Mouse (Mus musculus) kidney, adult 2 months (tissue): ENCODE measurements around the gene Slc8a1. TPM values are rescaled to one million over a fixed set of nuclear protein-coding genes. Genes with fewer than 3 reads are reported as not detected.

Experiments
- DNase-seq: peaks from one replicate; pipeline ENCODE4 v3.0.0; 2021
- H3K27ac ChIP-seq: fragments of 200-500 bp; 2 replicates; pipeline ENCODE4 v1.5.1; 2012; ENCODE audit warnings: low read depth, low read length, control low read depth, inconsistent platforms; ENCODE audit not compliant: insufficient read depth
- H3K27me3 ChIP-seq: fragments of 200-500 bp; replicated peaks from 2 replicates; pipeline ENCODE4 v1.6.1; 2012; ENCODE audit warnings: mild to moderate bottlenecking, moderate library complexity, low read length, inconsistent platforms; ENCODE audit not compliant: control insufficient read depth, insufficient read depth
- H3K36me3 ChIP-seq: fragments of 200-500 bp; 2 replicates; pipeline ENCODE4 v1.6.1; 2012; ENCODE audit warnings: mild to moderate bottlenecking, moderate library complexity, low read length, inconsistent platforms; ENCODE audit not compliant: control insufficient read depth, insufficient read depth
- H3K4me1 ChIP-seq: fragments of 200-500 bp; 2 replicates; pipeline ENCODE4 v1.6.1; 2011; ENCODE audit warnings: low read length; ENCODE audit not compliant: control insufficient read depth, insufficient read depth
- H3K4me3 ChIP-seq: fragments of 200-500 bp; 2 replicates; pipeline ENCODE4 v1.5.1; 2011; ENCODE audit warnings: mild to moderate bottlenecking, low read depth, low read length, control low read depth; ENCODE audit not compliant: insufficient read depth
- CTCF ChIP-seq: fragments of 200-500 bp; conservative IDR thresholded peaks from 2 replicates; pipeline ENCODE4 v1.5.1; 2011; ENCODE audit warnings: low read depth, mild to moderate bottlenecking, control low read depth, low read length, moderate library complexity, mixed read lengths; ENCODE audit not compliant: insufficient read depth, insufficient read length
- POLR2A ChIP-seq: fragments of 200-500 bp; IDR thresholded peaks from one replicate; pipeline ENCODE4 v1.6.1; 2011; ENCODE audit warnings: low read depth, low read length, control low read depth
- WGBS: fragments of 180-500 bp; shearing (Covaris S2); methylation state at CpG from one replicate; pipeline ENCODE4 v1.1.7; 2018; 5-methylcytosine and 5-hydroxymethylcytosine counted together
- polyA plus RNA-seq: library from polyadenylated mRNA; depleted of rRNA; stranded (reverse); fragments of >200 nt; gene quantifications from 2 replicates; pipeline ENCODE4 v1.2.3, GENCODE M21; 2012

Slc8a1 gene
- polyA plus RNA-seq, 1 experiment, result 15.1 TPM

DNA sequence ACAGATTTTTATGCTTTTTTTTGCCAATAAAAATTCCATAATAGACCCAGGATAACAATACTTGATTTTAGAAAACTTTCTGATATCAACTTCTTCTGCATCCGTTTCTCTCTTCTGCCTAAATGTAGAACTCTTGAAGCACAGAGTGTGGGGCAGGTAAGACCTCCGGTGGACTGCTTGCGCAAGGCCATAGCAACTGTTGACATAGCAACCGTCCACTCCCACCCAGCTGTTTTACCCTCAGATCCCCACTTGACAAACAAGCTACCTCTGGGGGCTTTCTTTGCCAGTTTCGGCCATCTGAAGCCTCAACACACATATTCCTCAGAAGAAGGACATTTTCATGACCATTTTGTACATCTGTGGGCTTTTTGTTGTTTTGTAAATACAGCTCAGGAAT lies 337.8 kb downstream of the Slc8a1 start:
- Histone ChIP-seq H3K4me1 (no peaks in the 10 kb centered on the region), H3K36me3 (no peaks in the 10 kb centered on the region), H3K27ac (no peak overlapping the region), H3K4me3 (no peak overlapping the region), H3K27me3 (no peaks in the 10 kb centered on the region)
- DNase-seq, result no peak
- WGBS, result 80% methylated on average over 5 of the region's 5 CpGs
- TF ChIP-seq POLR2A, result no peak
- no peak for TF ChIP-seq CTCF

DNA sequence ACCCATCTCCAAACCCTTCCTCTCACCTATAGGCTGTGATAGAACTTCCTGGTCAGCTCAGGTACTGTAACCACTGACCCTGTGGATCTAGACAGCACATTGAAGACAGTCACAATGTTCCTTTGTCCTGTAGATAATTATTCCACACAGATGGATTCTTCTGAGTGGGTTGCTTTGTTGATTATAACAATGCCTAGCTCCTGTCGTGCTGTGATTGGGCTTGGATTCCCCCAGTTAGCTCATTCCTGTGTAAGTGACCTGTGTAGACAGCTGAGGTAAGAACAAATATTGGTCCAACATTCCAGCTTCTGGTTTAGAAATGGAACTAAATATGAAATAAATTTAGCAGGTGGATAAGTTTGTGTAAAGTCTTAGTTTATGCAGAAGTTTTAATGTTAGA lies 340.7 kb downstream of the Slc8a1 start:
- H3K27ac ChIP-seq, result no peak overlapping the region

DNA sequence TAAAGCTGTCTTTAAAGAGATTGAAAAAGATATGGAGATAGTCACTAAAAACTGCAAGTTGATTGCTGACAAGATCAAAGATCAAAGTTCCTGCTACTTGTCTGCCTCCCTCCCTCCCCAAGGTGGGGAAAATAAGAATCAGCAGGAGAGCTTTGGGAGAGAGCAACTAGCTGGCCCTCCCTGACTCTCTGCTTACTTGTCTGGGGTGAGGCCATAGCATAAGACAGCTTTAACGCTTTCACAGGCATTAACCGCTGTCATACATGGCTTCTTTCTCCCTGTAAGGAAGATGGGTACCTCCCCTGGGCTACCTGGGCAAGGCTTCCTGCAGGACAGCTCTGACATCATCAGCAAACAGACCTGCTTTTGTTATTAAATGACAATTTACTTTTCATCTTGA lies 344.1 kb downstream of the Slc8a1 start:
- Histone ChIP-seq H3K4me1 (peaks cover 3% of the 10 kb centered on the region), H3K27me3 (no peaks in the 10 kb centered on the region), H3K27ac (no peak overlapping the region), H3K36me3 (no peaks in the 10 kb centered on the region), H3K4me3 (no peak overlapping the region)
- TF ChIP-seq CTCF, result no peak
- TF ChIP-seq POLR2A, result no peak
- DNase-seq, result peak; percentile 25
- 59% methylated on average over 2 of the region's 2 CpGs for WGBS

More for the DNA sequence above, 340.7 kb downstream of the Slc8a1 start:
- Histone ChIP-seq H3K4me3 (no peak overlapping the region), H3K4me1 (peaks cover 3% of the 10 kb centered on the region), H3K36me3 (no peaks in the 10 kb centered on the region), H3K27me3 (no peaks in the 10 kb centered on the region)
- TF ChIP-seq POLR2A, result no peak
- no peak for DNase-seq
- 96% methylated on average over 1 of the region's 1 CpGs for WGBS

DNA sequence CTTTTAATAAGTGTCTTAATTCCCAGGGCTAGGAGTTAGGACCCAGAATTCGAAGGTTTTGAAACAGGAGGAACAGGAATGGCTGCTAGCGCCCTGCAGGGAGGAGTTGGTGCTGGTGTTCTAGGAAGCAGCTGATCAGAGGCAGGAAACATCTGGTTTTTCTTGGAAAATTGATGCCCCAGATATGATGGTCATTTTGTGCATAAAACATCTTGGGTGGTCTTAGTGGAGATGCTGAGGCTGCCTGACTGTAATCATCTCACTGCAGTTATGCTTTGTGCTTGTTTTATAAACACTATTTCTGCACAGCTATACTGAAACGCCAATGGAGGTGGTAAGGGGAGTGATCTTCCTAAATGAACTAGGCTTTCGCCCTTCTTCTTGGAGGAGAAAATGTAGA lies 345.1 kb downstream of the Slc8a1 start:
- Histone ChIP-seq H3K4me3 (no peak overlapping the region), H3K4me1 (peaks cover 3% of the 10 kb centered on the region), H3K27me3 (no peaks in the 10 kb centered on the region), H3K27ac (no peak overlapping the region), H3K36me3 (no peaks in the 10 kb centered on the region)
- 75% methylated on average over 4 of the region's 4 CpGs for WGBS
- TF ChIP-seq POLR2A, result no peak
- TF ChIP-seq CTCF, result no peak
- no peak for DNase-seq

DNA sequence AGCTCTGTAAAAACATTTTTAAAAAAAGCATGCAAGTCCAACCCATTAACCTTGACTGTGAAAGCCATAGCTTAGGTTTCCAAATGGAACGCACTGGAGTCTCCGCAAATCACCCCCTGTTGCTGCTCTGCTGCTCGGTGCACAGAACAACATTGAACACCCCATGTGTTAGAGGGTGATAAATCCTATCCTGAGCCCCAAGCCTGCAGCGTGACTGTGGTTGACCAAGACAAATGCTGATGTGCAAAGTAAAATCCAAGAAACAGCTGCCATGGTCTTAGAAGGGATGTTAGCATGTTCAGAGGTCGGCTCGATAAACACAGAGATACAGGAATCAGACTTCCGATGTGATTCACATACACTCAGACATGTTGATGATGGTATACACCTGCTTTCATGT lies 346.7 kb downstream of the Slc8a1 start:
- 68% methylated on average over 7 of the region's 7 CpGs for WGBS
- H3K4me1 ChIP-seq, result peaks cover 3% of the 10 kb centered on the region
- no peak overlapping the region for H3K27ac ChIP-seq
- H3K4me3 ChIP-seq, result no peak overlapping the region
- H3K36me3 ChIP-seq, result no peaks in the 10 kb centered on the region
- H3K27me3 ChIP-seq, result no peaks in the 10 kb centered on the region
- DNase-seq, result no peak
- TF ChIP-seq POLR2A (no peak), CTCF (no peak)

DNA sequence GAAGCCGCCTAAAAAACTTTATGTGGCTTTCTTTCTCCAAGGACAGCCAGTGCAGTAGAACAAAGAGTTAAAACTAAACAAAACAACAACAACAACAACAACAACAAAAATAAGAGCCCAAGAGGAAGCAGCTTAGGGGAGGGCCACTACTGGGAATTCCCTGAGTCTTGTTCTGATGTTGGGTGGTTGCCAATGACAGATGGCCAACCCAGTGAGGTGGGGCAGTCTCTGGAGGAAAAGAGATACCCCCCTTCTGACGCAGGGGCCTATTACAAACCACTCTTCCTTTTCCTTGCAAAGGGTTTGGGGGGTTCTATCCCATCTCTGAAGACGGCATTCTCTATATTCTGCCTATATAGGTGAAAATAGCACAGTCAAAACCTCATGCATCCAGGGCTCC lies 347.4 kb downstream of the Slc8a1 start:
- no peak for TF ChIP-seq POLR2A
- 76% methylated on average over 3 of the region's 3 CpGs for WGBS
- Histone ChIP-seq H3K4me3 (no peak overlapping the region), H3K27ac (no peak overlapping the region), H3K36me3 (no peaks in the 10 kb centered on the region), H3K4me1 (peaks cover 3% of the 10 kb centered on the region), H3K27me3 (no peaks in the 10 kb centered on the region)
- DNase-seq, result no peak

DNA sequence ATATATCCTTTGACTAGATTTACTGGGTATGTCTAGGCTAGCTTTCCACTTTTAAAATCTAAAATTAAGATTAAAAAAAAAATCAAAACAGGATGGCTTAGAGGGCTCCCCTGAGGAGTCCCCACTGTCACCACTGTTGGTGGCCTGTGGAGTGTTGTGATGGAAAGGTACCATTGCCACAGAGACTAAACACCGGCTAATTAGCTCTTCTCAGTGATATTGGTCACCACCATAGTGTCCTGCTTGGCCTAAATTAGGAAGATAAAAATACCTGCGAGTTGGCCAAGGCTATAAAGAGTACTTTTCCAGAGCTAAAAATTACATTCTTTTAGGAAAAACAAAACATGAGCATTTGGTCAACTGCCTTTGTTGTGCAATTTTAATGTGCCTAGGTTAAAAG lies 352.1 kb downstream of the Slc8a1 start:
- peaks cover 4% of the 10 kb centered on the region for H3K4me1 ChIP-seq
- no peak overlapping the region for H3K4me3 ChIP-seq
- DNase-seq, result no peak
- H3K27ac ChIP-seq, result no peak overlapping the region
- no peaks in the 10 kb centered on the region for H3K27me3 ChIP-seq
- no peaks in the 10 kb centered on the region for H3K36me3 ChIP-seq
- 82% methylated on average over 2 of the region's 2 CpGs for WGBS
- TF ChIP-seq POLR2A (no peak), CTCF (no peak)

DNA sequence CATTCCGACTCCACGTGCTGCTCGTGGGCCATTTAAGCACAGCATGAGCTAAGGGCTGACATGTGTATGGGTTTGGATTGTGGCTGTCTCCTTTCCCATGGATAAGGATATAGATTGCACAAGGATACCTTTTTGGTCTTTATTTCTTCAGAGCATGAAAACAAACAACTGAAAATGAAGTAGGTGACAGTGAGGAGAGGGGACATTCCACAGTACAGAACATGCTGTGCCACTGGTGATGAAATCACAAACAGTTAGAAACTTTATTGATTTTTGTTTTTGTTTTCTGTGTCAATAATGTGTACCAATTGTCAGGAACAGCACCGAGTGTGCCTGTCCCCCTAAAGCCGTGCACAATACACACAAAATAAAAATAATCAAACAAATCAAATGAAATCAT lies 352.7 kb downstream of the Slc8a1 start:
- WGBS, result 88% methylated on average over 5 of the region's 5 CpGs
- no peak for DNase-seq
- TF ChIP-seq CTCF (no peak), POLR2A (no peak)
- H3K27ac ChIP-seq, result no peak overlapping the region
- H3K4me3 ChIP-seq, result no peak overlapping the region
- H3K4me1 ChIP-seq, result peaks cover 4% of the 10 kb centered on the region
- H3K27me3 ChIP-seq, result no peaks in the 10 kb centered on the region
- H3K36me3 ChIP-seq, result no peaks in the 10 kb centered on the region
